Mouse (Mus musculus): Measurements from ENCODE around the gene Olfr629. TPM values are rescaled to one million over a fixed set of nuclear protein-coding genes. Genes with fewer than 3 reads are reported as not detected.
"Not testable (repeated sequence)": the region's sequence is repeated elsewhere in the genome, so short reads cannot be mapped to it uniquely, and the experiment has no call there.

The Olfr629 gene
- total RNA-seq (2014; rRNA removed): not detected in 2 replicates
- polyA plus RNA-seq (2015; fragmentation: Nextera tagmentation; extraction: Ambion mirVana): not detected in 2 replicates

GRCm38 (mm10) chr7:103744843-103745242, at the start of gene Olfr629:
Olfr629 (minus strand) TSS chr7:103744943.
- H3K4me2 ChIP-seq (ENCODE audit: low read depth, low read length): no peak within 1 kb of the TSS
- no peaks in the 10 kb centered on the region for H3K4me1 ChIP-seq (ENCODE audit: insufficient read depth, low read length)
- H3K9ac ChIP-seq (replicated peaks; ENCODE audit: low read length): no peak within 1 kb of the TSS
- no peaks in the 10 kb centered on the region for H3K9me3 ChIP-seq (ENCODE audit: low read length)
- no peaks in the 10 kb centered on the region for H3K36me3 ChIP-seq (ENCODE audit: insufficient read depth, low read length)
- H3K27ac ChIP-seq: no peak within 1 kb of the TSS
- WGBS: 75% methylated on average over 2 of the region's 2 CpGs
- no peaks in the 10 kb centered on the region for H3K27me3 ChIP-seq (ENCODE audit: insufficient read depth, low read length)
- no peak within 1 kb of the TSS for H3K4me3 ChIP-seq (ENCODE audit: low read length)
- DNase-seq (ENCODE audit: low spot score): no peak
- TF ChIP-seq CTCF (IDR thresholded peaks at IDR 0.05; ENCODE audit: low read depth): no peak
- no peak for ATAC-seq

GRCm38 (mm10) chr7:103792669-103793388, 48.1 kb upstream of the Olfr629 start:
- no peaks in the 10 kb centered on the region for H3K36me3 ChIP-seq (ENCODE audit: insufficient read depth, low read length)
- no peak for ATAC-seq
- no peak overlapping the region for H3K9ac ChIP-seq (replicated peaks; ENCODE audit: low read length)
- 30% methylated on average over 4 of the region's 4 CpGs for WGBS
- no peak overlapping the region for H3K4me3 ChIP-seq (ENCODE audit: low read length)
- H3K4me1 ChIP-seq (ENCODE audit: insufficient read depth, low read length): no peaks in the 10 kb centered on the region
- no peak for TF ChIP-seq CTCF (IDR thresholded peaks at IDR 0.05; ENCODE audit: low read depth)
- no peaks in the 10 kb centered on the region for H3K27me3 ChIP-seq (ENCODE audit: insufficient read depth, low read length)
- H3K4me2 ChIP-seq (ENCODE audit: low read depth, low read length): no peak overlapping the region
- H3K27ac ChIP-seq: no peak overlapping the region
- no peak for DNase-seq (ENCODE audit: low spot score)
- H3K9me3 ChIP-seq (ENCODE audit: low read length): no peaks in the 10 kb centered on the region

GRCm38 (mm10) chr7:103791721-103792120, 47.0 kb upstream of the Olfr629 start, which contains the start of gene Olfr67:
Olfr67 (minus strand) TSS chr7:103791821.
- H3K4me3 ChIP-seq (ENCODE audit: low read length): no peak within 1 kb of the TSS
- WGBS: 72% methylated on average over 3 of the region's 3 CpGs
- no peak within 1 kb of the TSS for H3K4me2 ChIP-seq (ENCODE audit: low read depth, low read length)
- H3K36me3 ChIP-seq (ENCODE audit: insufficient read depth, low read length): no peaks in the 10 kb centered on the region
- no peak within 1 kb of the TSS for H3K27ac ChIP-seq
- ATAC-seq: no peak
- no peak for TF ChIP-seq CTCF (IDR thresholded peaks at IDR 0.05; ENCODE audit: low read depth)
- DNase-seq (ENCODE audit: low spot score): no peak
- H3K27me3 ChIP-seq (ENCODE audit: insufficient read depth, low read length): no peaks in the 10 kb centered on the region
- H3K9me3 ChIP-seq (ENCODE audit: low read length): no peaks in the 10 kb centered on the region
- H3K4me1 ChIP-seq (ENCODE audit: insufficient read depth, low read length): no peaks in the 10 kb centered on the region
- no peak within 1 kb of the TSS for H3K9ac ChIP-seq (replicated peaks; ENCODE audit: low read length)

- no peak for TF ChIP-seq CTCF (IDR thresholded peaks at IDR 0.05; ENCODE audit: low read depth)
- no peaks in the 10 kb centered on the region for H3K36me3 ChIP-seq (ENCODE audit: insufficient read depth, low read length)
- H3K9ac ChIP-seq (replicated peaks; ENCODE audit: low read length): no peak within 1 kb of the TSS
- no peaks in the 10 kb centered on the region for H3K9me3 ChIP-seq (ENCODE audit: low read length)
- no peak within 1 kb of the TSS for H3K4me2 ChIP-seq (ENCODE audit: low read depth, low read length)
- WGBS: 70% methylated on average over 3 of the region's 3 CpGs
- H3K4me1 ChIP-seq (ENCODE audit: insufficient read depth, low read length): no peaks in the 10 kb centered on the region
- H3K27ac ChIP-seq: no peak within 1 kb of the TSS
- ATAC-seq (no peak), DNase-seq (ENCODE audit: low spot score) (no peak)
- H3K27me3 ChIP-seq (ENCODE audit: insufficient read depth, low read length): no peaks in the 10 kb centered on the region
- no peak within 1 kb of the TSS for H3K4me3 ChIP-seq (ENCODE audit: low read length)
These were observed 34.9 kb upstream of the Olfr629 start, which contains the start of gene Olfr68 for GRCm38 (mm10) chr7:103779598-103779997. Olfr68 (minus strand) TSS chr7:103779698.

GRCm38 (mm10) chr7:103777652-103778051, 32.9 kb upstream of the Olfr629 start:
- not testable (repeated sequence) for H3K4me3 ChIP-seq (ENCODE audit: low read length); H3K9ac ChIP-seq (replicated peaks; ENCODE audit: low read length); H3K36me3 ChIP-seq (ENCODE audit: insufficient read depth, low read length); ATAC-seq; DNase-seq (ENCODE audit: low spot score); H3K9me3 ChIP-seq (ENCODE audit: low read length); H3K27ac ChIP-seq; H3K27me3 ChIP-seq (ENCODE audit: insufficient read depth, low read length); H3K4me2 ChIP-seq (ENCODE audit: low read depth, low read length); H3K4me1 ChIP-seq (ENCODE audit: insufficient read depth, low read length)
- WGBS: 86% methylated on average over 4 of the region's 4 CpGs

GRCm38 (mm10) chr7:103771494-103771893, 26.8 kb upstream of the Olfr629 start, which contains the start of gene Olfr69:
Olfr69 (minus strand) TSS chr7:103771594.
- no peaks in the 10 kb centered on the region for H3K27me3 ChIP-seq (ENCODE audit: insufficient read depth, low read length)
- H3K4me2 ChIP-seq (ENCODE audit: low read depth, low read length): no peak within 1 kb of the TSS
- no peak for DNase-seq (ENCODE audit: low spot score)
- no peak within 1 kb of the TSS for H3K4me3 ChIP-seq (ENCODE audit: low read length)
- H3K4me1 ChIP-seq (ENCODE audit: insufficient read depth, low read length): no peaks in the 10 kb centered on the region
- no peaks in the 10 kb centered on the region for H3K36me3 ChIP-seq (ENCODE audit: insufficient read depth, low read length)
- H3K9me3 ChIP-seq (ENCODE audit: low read length): no peaks in the 10 kb centered on the region
- ATAC-seq: no peak
- H3K9ac ChIP-seq (replicated peaks; ENCODE audit: low read length): no peak within 1 kb of the TSS
- WGBS: 80% methylated on average over 2 of the region's 2 CpGs
- no peak within 1 kb of the TSS for H3K27ac ChIP-seq
- TF ChIP-seq CTCF (IDR thresholded peaks at IDR 0.05; ENCODE audit: low read depth): no peak

- not testable (repeated sequence) for H3K9ac ChIP-seq (replicated peaks; ENCODE audit: low read length); H3K4me3 ChIP-seq (ENCODE audit: low read length); H3K9me3 ChIP-seq (ENCODE audit: low read length); H3K4me2 ChIP-seq (ENCODE audit: low read depth, low read length); DNase-seq (ENCODE audit: low spot score); H3K27me3 ChIP-seq (ENCODE audit: insufficient read depth, low read length); H3K4me1 ChIP-seq (ENCODE audit: insufficient read depth, low read length); ATAC-seq; H3K36me3 ChIP-seq (ENCODE audit: insufficient read depth, low read length); H3K27ac ChIP-seq
- 90% methylated on average over 3 of the region's 6 CpGs for WGBS
These were observed 22.9 kb upstream of the Olfr629 start for GRCm38 (mm10) chr7:103767687-103768086.

- H3K27me3 ChIP-seq (ENCODE audit: insufficient read depth, low read length); DNase-seq (ENCODE audit: low spot score); H3K9me3 ChIP-seq (ENCODE audit: low read length); H3K36me3 ChIP-seq (ENCODE audit: insufficient read depth, low read length); ATAC-seq; H3K4me3 ChIP-seq (ENCODE audit: low read length); H3K4me2 ChIP-seq (ENCODE audit: low read depth, low read length); H3K9ac ChIP-seq (replicated peaks; ENCODE audit: low read length); H3K4me1 ChIP-seq (ENCODE audit: insufficient read depth, low read length); H3K27ac ChIP-seq: not testable (repeated sequence)
- 83% methylated on average over 6 of the region's 6 CpGs for WGBS
These were observed 17.5 kb upstream of the Olfr629 start for GRCm38 (mm10) chr7:103762212-103762611.

Data from hindbrain, postnatal 0 days (tissue).